Mouse (Mus musculus): ENCODE measurements around the gene Flnb.

Gene Flnb

GRCm38 (mm10) chr14:7943101-7943800 is 125.5 kb downstream of the Flnb start:
- no peak for DNase-seq (ENCODE audit: extremely low spot score)

GRCm38 (mm10) chr14:7943801-7944135 is 126.0 kb downstream of the Flnb start:
- no peak for DNase-seq (ENCODE audit: extremely low spot score)

- no peak for DNase-seq (ENCODE audit: extremely low spot score)
These were observed 126.7 kb downstream of the Flnb start for GRCm38 (mm10) chr14:7944349-7945039.

- DNase-seq (ENCODE audit: extremely low spot score), result no peak
These were observed 127.5 kb downstream of the Flnb start for GRCm38 (mm10) chr14:7945261-7945660.

GRCm38 (mm10) chr14:7951234-7951633 is 133.5 kb downstream of the Flnb start:
- no peak for DNase-seq (ENCODE audit: extremely low spot score)

- DNase-seq (ENCODE audit: extremely low spot score), result peak; percentile 41
These were observed 135.0 kb downstream of the Flnb start for GRCm38 (mm10) chr14:7952610-7953254.

- DNase-seq (ENCODE audit: extremely low spot score), result no peak
These were observed 136.3 kb downstream of the Flnb start for GRCm38 (mm10) chr14:7954071-7954471.

GRCm38 (mm10) chr14:7956427-7956826 is 138.7 kb downstream of the Flnb start:
- DNase-seq (ENCODE audit: extremely low spot score), result no peak

- no peak for DNase-seq (ENCODE audit: extremely low spot score)
These were observed 139.3 kb downstream of the Flnb start, which contains the start of gene Gm45521 for GRCm38 (mm10) chr14:7957049-7957448. TSS of gene Gm45521 (plus strand) at chr14:7957288.

- no peak for DNase-seq (ENCODE audit: extremely low spot score)
These were observed 142.9 kb downstream of the Flnb start for GRCm38 (mm10) chr14:7960616-7961015.

GRCm38 (mm10) chr14:7961714-7962113 is 144.0 kb downstream of the Flnb start:
- DNase-seq (ENCODE audit: extremely low spot score), result no peak

- no peak for DNase-seq (ENCODE audit: extremely low spot score)
These were observed 144.9 kb downstream of the Flnb start for GRCm38 (mm10) chr14:7962626-7963025.

- DNase-seq (ENCODE audit: extremely low spot score), result no peak
These were observed 145.4 kb downstream of the Flnb start for GRCm38 (mm10) chr14:7963160-7963559.

GRCm38 (mm10) chr14:7964219-7964889 is 146.6 kb downstream of the Flnb start:
- DNase-seq (ENCODE audit: extremely low spot score), result peak; percentile 77

- DNase-seq (ENCODE audit: extremely low spot score), result no peak
These were observed 154.2 kb downstream of the Flnb start for GRCm38 (mm10) chr14:7971889-7972493.

GRCm38 (mm10) chr14:7974643-7975042 is 156.9 kb downstream of the Flnb start:
- DNase-seq (ENCODE audit: extremely low spot score), result no peak

GRCm38 (mm10) chr14:7975177-7975576 is 157.4 kb downstream of the Flnb start:
- DNase-seq (ENCODE audit: extremely low spot score), result no peak

- no peak for DNase-seq (ENCODE audit: extremely low spot score)
These were observed 159.7 kb downstream of the Flnb start for GRCm38 (mm10) chr14:7977471-7977870.

GRCm38 (mm10) chr14:7978183-7978582 is 160.4 kb downstream of the Flnb start:
- no peak for DNase-seq (ENCODE audit: extremely low spot score)

GRCm38 (mm10) chr14:7981226-7981625 is 163.5 kb downstream of the Flnb start:
- DNase-seq (ENCODE audit: extremely low spot score), result no peak

- DNase-seq (ENCODE audit: extremely low spot score), result no peak
These were observed 169.2 kb downstream of the Flnb start for GRCm38 (mm10) chr14:7986913-7987312.

GRCm38 (mm10) chr14:7989371-7989770 is 171.6 kb downstream of the Flnb start:
- DNase-seq (ENCODE audit: extremely low spot score), result no peak

Measured in embryo, embryonic 9.5 days (tissue).